1 mouse cellular context compared by ENCODE assay signal in the genomic region with DNA sequence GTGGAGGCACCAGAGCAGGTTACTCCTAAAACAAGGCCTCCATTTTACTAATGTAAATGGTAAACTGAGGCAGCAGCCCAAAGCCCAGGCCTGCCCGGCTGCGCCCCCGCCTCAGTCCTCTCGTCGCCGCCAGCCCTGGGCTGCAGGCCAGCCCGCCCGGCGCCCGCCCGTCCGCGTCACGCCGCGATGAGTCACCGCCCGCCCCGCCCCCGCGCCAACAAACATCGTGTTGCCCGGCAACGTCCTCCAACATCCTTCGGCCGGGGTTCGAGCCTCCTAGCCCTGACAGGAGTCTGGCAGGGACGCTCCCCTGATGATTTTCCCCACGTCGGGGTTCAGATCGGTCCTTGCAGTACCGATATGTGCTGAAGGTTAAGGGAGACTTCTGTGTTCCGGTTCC.
A peak's percentile ranks its signal among the peaks of the same experiment; 100 is the strongest.
TF ChIP-seq lines count a peak whose summit lies in the region.

No protein-coding gene starts in this region.

TF ChIP-seq in MEL, 35 proteins besides CTCF, POLR2A, EP300 and RAD21 (continued from another document):
- TF ChIP-seq E2F4 (IDR thresholded peaks at IDR 0.05; ENCODE audit: borderline replicate concordance, low read depth, low read length) (no peak), USF1 (IDR thresholded peaks at IDR 0.05; ENCODE audit: low read depth, low read length) (no peak), KAT2A (conservative IDR thresholded peaks at IDR 0.05; ENCODE audit: low read depth, low read length) (no peak), SMC3 (IDR thresholded peaks at IDR 0.05; ENCODE audit: low read depth, low read length) (no peak), TCF12 (IDR thresholded peaks at IDR 0.05; ENCODE audit: low read depth, low read length) (no peak), RCOR1 (IDR thresholded peaks at IDR 0.05; ENCODE audit: low read depth, low read length) (0 out of 2 replicates have a peak, but pooled peaks have one; percentile 17), MYB (IDR thresholded peaks at IDR 0.05; ENCODE audit: low read depth, low read length) (no peak), MYC (IDR thresholded peaks at IDR 0.05; ENCODE audit: low read depth, low read length) (no peak), ZC3H11A (IDR thresholded peaks at IDR 0.05; ENCODE audit: low read depth, low read length) (no peak), GABPA (IDR thresholded peaks at IDR 0.05; ENCODE audit: low read depth, low read length) (no peak), POLR2AphosphoS2 (IDR thresholded peaks at IDR 0.05; ENCODE audit: low read length) (no peak), TAL1 (IDR thresholded peaks at IDR 0.05; ENCODE audit: low read length) (no peak), ETS1 (IDR thresholded peaks at IDR 0.05; ENCODE audit: low read depth, low read length) (peak; percentile 61), ELF1 (IDR thresholded peaks at IDR 0.05; ENCODE audit: low read depth, low read length) (0 out of 2 replicates have a peak, but pooled peaks have one; percentile 9), TBP (IDR thresholded peaks at IDR 0.05; ENCODE audit: low read depth, low read length) (no peak), MAX (IDR thresholded peaks at IDR 0.05; ENCODE audit: low read length) (no peak), MXI1 (IDR thresholded peaks at IDR 0.05; ENCODE audit: low read depth, low read length) (peak; percentile 71), MEF2A (IDR thresholded peaks at IDR 0.05; ENCODE audit: extremely low read depth, insufficient replicate concordance, low read depth, low read length, poor library complexity, severe bottlenecking) (no peak), POLR2AphosphoS5 (IDR thresholded peaks at IDR 0.05; ENCODE audit: borderline replicate concordance, low read depth, low read length) (no peak), USF2 (IDR thresholded peaks at IDR 0.05; ENCODE audit: borderline replicate concordance in 1 of 2, insufficient read depth in 1 of 2, low read depth in 1 of 2, low read length in 2 of 2) (no peak), UBTF (IDR thresholded peaks at IDR 0.05; ENCODE audit: borderline replicate concordance, insufficient read depth, low read depth, low read length) (no peak), MAFK (IDR thresholded peaks at IDR 0.05; ENCODE audit: borderline replicate concordance, low read depth, low read length) (no peak), ZNF384 (IDR thresholded peaks at IDR 0.05; ENCODE audit: low read depth, low read length) (no peak), SIN3A (IDR thresholded peaks at IDR 0.05; ENCODE audit: low read length) (peak; percentile 83), MAZ (IDR thresholded peaks at IDR 0.05; ENCODE audit: low read depth, low read length) (no peak), CHD1 (IDR thresholded peaks at IDR 0.05; ENCODE audit: low read depth, low read length) (no peak), HCFC1 (IDR thresholded peaks at IDR 0.05; ENCODE audit: low read depth, low read length) (peak; percentile 55; the same call in 1 of the 2 replicates), ZKSCAN1 (IDR thresholded peaks at IDR 0.05; ENCODE audit: low read depth, low read length) (no peak), BHLHE40 (IDR thresholded peaks at IDR 0.05; ENCODE audit: borderline replicate concordance, low read depth, low read length) (no peak), NELFE (IDR thresholded peaks at IDR 0.05; ENCODE audit: low read depth, low read length) (peak; percentile 32), CHD2 (IDR thresholded peaks at IDR 0.05; ENCODE audit: low read length) (no peak), JUND (IDR thresholded peaks at IDR 0.05; ENCODE audit: low read depth, low read length) (peak; percentile 51; the same call in 1 of the 2 replicates), NRF1 (IDR thresholded peaks at IDR 0.05; ENCODE audit: insufficient read depth, low read depth, low read length, poor library complexity, severe bottlenecking) (no peak), ZMIZ1 (IDR thresholded peaks at IDR 0.05; ENCODE audit: low read depth, low read length) (no peak)
